Mouse (Mus musculus): Measurements from ENCODE around the gene Tmem176b. TPM values are rescaled to one million over a fixed set of nuclear protein-coding genes. Genes with fewer than 3 reads are reported as not detected.

Gene Tmem176b
- polyA plus RNA-seq, 2 experiments from 2014 or later, result 19.4 to 29.2 TPM

DNA sequence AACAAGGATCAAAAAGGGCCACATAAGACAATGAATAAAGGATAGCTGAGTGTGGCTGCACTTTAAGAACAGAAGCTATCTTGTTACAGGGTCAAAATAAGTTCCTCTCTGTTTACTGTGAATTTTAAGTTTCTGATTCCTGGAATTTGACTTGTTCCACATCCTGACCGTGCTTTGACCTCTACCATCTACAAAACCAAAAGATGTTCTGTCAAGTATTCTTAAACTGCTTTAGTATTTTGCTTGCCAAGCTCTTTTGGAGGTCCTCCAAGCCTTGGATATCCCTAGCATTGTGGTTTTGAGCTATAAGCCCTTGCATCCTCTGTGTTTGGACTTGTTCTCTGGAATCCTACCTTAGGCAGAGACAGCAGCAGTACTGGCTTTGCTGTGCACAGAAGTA, 56.1 kb downstream of the Tmem176b start:
- no peak for ATAC-seq

DNA sequence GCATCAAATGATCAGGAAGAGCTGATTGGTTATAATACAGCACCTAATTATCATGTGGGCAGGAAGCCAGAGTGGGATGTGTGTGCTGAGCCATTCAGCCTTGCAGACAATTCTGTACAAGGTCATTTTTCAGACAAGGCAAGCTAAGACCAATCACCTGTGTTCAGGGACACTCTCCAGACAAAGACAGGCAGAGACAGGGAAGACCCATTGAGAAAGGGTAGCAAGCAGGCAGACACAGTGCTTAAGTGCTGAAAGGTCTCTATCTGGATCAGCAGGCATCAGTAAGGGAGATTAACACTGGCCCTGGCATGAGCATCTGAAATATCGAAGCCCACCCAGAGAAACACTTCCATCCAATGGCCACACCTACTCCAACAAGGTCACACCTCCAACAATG, 56.9 kb downstream of the Tmem176b start:
- ATAC-seq, result no peak

Other genes with a start within 250 kb of the Tmem176b start
- 1 to 10 TPM; 2.1 to 3.3 TPM for gene Repin1, start 247.6 kb downstream of the Tmem176b start, polyA plus RNA-seq (2017; shearing (Covaris generic))
- gene Gm44965, start 247.6 kb downstream of the Tmem176b start, polyA plus RNA-seq (2017; shearing (Covaris generic)), result not detected
- gene Zfp775, start 239.4 kb downstream of the Tmem176b start, polyA plus RNA-seq (2017; shearing (Covaris generic)), result 1 to 10 TPM; 4.8 to 6.1 TPM
- gene AI854703, start 214.7 kb downstream of the Tmem176b start, polyA plus RNA-seq (2017; shearing (Covaris generic)), result 1 to 10 TPM; 1.2 to 1.7 TPM
- 100 to 1,000 TPM in 1 of 2 experiments, 10 to 100 TPM in 1; 97.4 to 135 TPM for gene Gimap8, start 194.3 kb downstream of the Tmem176b start, polyA plus RNA-seq (2017; shearing (Covaris generic))
- gene Gimap9, start 165.4 kb downstream of the Tmem176b start, polyA plus RNA-seq (2017; shearing (Covaris generic)), result 100 to 1,000 TPM; 237 to 239 TPM
- 1,000 to 10,000 TPM; 1,705 to 1,816 TPM for gene Gimap4, start 156.9 kb downstream of the Tmem176b start, polyA plus RNA-seq (2017; shearing (Covaris generic))
- gene Gimap6, start 133.3 kb downstream of the Tmem176b start, polyA plus RNA-seq (2017; shearing (Covaris generic)), result 100 to 1,000 TPM; 849 to 944 TPM
- 10 to 100 TPM; 42.8 to 45.0 TPM for gene Gm28053, start 122.9 kb downstream of the Tmem176b start, polyA plus RNA-seq (2017; shearing (Covaris generic))
- 100 to 1,000 TPM; 444 to 529 TPM for gene Gimap7, start 122.9 kb downstream of the Tmem176b start, polyA plus RNA-seq (2017; shearing (Covaris generic))
- 100 to 1,000 TPM; 321 to 429 TPM for gene Gimap1, start 102.4 kb downstream of the Tmem176b start, polyA plus RNA-seq (2017; shearing (Covaris generic))
- gene Gimap5, start 95.3 kb downstream of the Tmem176b start, polyA plus RNA-seq (2017; shearing (Covaris generic)), result 100 to 1,000 TPM; 198 to 220 TPM
- gene Gimap3, start 70.6 kb downstream of the Tmem176b start, polyA plus RNA-seq (2017; shearing (Covaris generic)), result 1,000 to 10,000 TPM; 1,102 to 1,198 TPM
- gene Tmem176a, start 577 bp downstream of the Tmem176b start, polyA plus RNA-seq (2017; shearing (Covaris generic)), result 10 to 100 TPM; 14.5 to 16.2 TPM
- gene Aoc1, start 31.4 kb upstream of the Tmem176b start, polyA plus RNA-seq (2017; shearing (Covaris generic)), result not detected
- not detected for gene 1600015I10Rik, start 88.4 kb upstream of the Tmem176b start, polyA plus RNA-seq (2017; shearing (Covaris generic))
- gene Doxl2, start 133.5 kb upstream of the Tmem176b start, polyA plus RNA-seq (2017; shearing (Covaris generic)), result under 1 TPM in 1 of 2 experiments, not detected in 1; 0.79 TPM
- gene Svs1, start 145.4 kb upstream of the Tmem176b start, polyA plus RNA-seq (2017; shearing (Covaris generic)), result not detected
- gene Gpnmb, start 195.1 kb upstream of the Tmem176b start, polyA plus RNA-seq (2017; shearing (Covaris generic)), result 1 to 10 TPM; 1.6 to 1.9 TPM
- gene Malsu1, start 232.3 kb upstream of the Tmem176b start, polyA plus RNA-seq (2017; shearing (Covaris generic)), result 10 to 100 TPM; 21.0 to 49.0 TPM